Mouse (Mus musculus): ENCODE data around the gene Bmp8a.

The Bmp8a gene

GRCm38 (mm10) chr4:123284731-123285624 is 58.1 kb downstream of the Bmp8a start:
- no peak for DNase-seq

GRCm38 (mm10) chr4:123283675-123284064 is 59.4 kb downstream of the Bmp8a start:
- peak; percentile 34 for DNase-seq

DNA sequence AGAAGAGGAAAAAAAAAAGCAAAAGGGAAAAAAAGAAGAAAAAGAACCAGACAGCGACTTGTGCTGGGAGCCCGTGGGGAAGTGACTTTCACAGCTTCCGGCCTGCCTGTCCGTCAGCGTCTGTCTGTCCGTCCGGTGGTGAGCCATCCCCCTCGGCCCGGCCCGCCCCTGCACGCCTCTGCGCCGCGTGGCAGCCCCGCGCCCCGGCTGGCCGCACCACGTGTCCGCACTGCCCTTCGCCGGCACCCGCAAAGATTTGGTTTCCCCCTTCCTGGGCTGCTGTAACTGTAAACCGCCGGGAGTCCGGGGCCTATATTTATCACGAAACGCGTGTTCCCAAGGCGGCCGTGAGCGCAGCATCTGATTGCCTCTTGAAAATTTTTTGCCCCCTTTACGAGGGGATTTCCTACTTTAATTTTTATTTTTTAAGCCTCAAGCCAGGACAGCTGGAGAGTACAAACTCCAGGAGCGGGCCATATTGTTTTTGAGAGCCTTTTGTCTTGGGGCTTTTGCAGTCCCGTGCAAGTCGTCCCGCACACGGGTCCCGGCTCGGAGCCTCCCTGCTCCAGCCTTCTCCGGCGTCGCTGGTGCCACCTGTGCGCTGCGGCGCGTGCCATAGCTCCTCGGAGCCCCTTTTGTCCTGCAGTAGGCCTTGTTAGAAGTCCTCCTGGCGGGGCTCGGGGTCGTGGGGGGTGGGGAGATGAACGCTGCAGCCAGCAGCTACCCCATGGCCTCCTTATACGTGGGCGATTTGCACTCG is 60.0 kb downstream of the Bmp8a start:
- peak; percentile 59 for DNase-seq

DNA sequence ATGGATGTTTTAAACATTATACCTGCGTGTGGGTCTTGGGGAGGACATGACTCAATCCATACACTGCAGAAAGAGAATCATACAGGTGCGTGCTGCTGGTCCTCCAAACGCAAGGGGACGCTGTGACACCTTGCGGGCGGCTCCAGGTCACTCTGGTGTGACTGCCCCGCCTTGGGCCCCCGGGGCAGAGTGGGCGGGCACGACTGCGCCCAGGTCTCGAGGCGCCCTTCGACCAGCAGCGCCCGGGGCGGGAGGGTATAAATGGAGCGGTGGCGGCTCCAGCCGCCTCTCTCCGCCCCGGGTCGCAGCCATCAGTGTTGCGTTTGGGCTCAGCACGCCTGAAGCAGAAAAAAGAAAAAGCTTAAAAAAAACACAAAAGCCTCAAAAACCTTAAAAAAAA is 60.6 kb downstream of the Bmp8a start:
- peak; percentile 95 for DNase-seq

DNA sequence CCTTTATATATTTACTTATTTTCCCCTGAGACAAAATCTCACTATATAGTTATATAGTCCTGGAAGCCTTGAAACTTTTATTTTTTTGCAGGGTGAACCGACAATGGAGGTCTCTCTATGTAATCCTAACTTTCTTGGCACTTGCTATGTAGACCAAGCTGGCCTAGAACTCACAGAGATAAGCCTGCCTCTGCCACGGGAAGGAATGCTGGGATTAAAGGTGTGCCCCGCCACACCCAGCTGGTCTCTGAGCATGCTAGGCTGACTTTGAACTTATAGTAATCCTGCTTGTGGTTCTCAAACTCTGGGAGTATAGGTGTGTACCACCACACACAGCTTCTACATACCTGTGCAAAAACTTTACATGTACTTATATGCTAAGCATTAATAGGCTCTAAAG is 62.9 kb downstream of the Bmp8a start:
- DNase-seq: no peak

- DNase-seq: no peak
These were observed 72.0 kb downstream of the Bmp8a start for GRCm38 (mm10) chr4:123271063-123271462.
